Mouse (Mus musculus) adrenal gland (tissue): Measurements from ENCODE around the gene Cabcoco1.

Experiments used
- intact Hi-C: fragments of 180-260 bp; cut with DNase I; formaldehyde crosslinking; loops from one replicate; pipeline ENCODE4 v1.15.1; 2025

Gene Cabcoco1

DNA sequence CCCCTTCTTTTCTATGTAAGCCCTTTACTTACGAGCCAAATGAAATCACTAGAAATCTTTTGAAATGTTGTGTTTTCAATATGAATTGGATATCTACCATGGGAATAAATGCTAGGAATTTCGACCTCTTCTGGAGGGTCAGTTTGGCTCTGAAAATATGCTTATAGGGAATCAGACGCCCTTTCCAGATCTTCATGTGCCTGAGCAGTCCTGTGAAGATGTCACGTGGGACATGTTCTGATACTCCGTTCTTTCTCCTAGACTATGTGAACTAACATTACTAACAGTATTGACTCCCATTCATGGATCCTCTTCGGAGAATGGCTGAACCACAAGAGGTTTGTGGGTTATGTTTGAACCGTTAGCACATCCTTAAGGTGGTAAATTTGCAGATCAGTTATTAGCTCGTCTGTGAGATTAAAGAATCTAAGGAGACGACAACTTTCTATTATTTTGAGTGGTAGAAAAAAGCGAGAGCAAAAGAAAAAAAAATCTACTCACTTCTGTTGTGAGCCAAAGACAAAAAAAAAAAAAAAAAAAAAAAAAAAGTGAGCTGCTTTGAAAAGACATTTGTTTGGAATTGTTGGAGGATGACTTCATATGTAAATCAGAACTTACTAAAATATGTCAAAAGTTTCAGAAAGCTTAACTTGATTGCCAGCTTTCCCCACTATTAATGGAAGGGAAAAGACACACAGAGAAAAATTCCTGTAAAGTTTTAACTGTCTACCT, 99.6 kb downstream of the Cabcoco1 start:
- intact Hi-C loops, result no loop called here

DNA sequence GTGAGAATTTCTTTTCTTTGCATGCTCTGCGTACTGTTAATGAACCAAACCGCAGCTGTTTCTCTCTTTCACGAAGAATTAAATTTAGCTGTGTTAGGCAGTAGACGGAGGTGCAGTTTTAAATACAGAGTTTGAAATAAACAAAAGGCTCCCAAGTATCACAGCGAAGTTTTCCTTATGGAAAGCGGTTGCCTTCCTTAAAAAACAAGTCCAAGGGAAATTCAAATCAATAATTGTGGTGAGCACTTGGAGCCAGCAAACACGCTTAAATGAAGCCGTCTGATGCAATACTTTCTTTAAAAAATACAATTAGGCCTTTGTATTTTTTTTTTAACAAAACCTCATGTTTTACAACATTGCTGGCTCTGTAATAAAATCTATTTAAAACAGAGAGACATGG, 101.2 kb downstream of the Cabcoco1 start:
- intact Hi-C loops, result no loop called here

DNA sequence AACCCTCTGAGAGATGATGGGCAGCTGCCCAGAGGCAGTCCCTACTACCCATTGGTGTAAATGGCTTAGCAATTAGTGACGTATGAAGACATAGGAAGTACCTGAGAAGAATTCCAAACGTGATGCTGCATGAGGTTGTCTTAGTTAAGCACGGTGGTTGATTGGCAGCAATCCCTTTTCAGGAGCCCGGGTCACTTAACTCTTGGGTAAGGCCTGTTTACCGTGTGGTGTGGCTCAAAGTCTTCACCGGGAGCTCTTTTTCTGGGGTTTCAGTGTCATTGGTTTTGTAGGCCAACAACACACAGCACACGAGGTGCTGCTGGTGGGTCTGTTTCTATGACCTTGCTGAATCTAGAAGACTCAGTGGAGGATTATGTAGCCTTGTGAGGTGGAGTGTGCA, 105.9 kb downstream of the Cabcoco1 start:
- intact Hi-C loops, result no loop called here

DNA sequence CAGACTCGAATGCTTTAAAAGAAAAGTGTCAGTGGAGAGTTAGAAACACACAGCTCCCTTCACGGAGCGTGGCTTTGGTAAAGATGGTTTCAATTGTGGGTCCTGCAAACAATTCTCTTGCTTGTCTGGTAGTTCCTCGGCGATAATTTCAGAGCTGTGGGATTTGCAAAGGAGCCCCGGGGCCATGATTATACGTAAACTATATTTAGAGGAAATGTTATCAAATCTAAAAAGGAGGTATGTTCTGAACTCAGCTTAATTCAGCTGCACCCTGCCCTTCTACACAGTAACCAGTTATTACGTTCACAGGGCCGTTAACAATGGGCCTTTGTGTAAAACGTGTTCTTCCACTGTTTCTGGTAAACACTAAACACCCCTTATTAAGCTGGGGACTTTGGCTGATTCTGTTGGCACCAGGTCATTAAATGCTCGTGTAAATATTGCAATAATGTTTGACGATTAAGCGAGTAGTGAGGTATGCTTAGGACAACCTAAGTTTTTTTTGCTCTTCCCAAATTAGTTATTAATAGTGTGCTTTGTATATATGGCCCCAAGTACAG, 106.6 kb downstream of the Cabcoco1 start:
- intact Hi-C loops, result no loop called here

DNA sequence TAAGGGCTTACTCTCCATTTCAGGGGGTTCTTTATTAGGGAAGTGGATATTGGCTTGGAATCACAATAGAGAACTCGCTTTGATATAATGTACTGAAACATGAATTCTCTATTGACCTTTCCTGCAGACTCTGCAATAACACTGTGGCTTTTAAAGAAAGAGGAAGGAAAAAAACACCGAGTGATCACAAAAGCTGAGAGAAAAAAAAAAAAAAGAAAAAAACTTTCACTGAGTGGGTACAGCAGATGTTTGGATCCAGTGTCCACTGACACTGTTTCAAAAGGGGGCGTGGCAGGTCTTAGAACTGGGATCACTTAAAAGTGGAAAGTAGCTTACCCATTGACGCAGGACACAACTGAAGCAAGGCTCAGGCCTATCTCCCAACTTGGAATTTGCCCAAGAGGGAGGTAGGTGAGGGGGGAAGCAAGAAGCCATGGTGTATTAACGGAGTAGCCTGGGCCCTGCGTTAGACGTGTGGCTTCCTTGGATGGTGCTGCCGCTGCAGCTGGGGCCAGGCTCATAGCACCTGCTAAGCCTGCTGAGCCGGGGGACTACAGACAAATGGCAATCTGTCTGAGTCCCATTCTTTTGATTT, 107.6 kb downstream of the Cabcoco1 start:
- intact Hi-C loops, result no loop called here

DNA sequence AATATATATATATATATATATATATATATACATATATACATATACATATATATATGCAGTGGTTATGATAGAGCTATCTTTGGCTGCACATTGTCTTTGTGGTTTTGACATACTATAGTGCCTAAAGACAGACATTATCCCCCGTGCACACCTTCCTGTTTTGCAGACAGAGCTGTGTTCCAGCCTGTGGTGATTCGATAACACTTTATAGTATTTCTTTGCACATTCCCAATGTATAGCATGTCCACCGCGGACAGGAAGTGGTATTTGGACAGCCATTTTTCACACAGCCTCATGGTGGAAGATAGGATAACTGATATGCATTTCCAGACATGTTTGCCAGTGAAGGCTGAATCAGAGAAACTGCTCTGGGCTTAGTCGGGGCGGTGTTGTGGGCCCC, 110.3 kb downstream of the Cabcoco1 start:
- intact Hi-C loops, result no loop called here

DNA sequence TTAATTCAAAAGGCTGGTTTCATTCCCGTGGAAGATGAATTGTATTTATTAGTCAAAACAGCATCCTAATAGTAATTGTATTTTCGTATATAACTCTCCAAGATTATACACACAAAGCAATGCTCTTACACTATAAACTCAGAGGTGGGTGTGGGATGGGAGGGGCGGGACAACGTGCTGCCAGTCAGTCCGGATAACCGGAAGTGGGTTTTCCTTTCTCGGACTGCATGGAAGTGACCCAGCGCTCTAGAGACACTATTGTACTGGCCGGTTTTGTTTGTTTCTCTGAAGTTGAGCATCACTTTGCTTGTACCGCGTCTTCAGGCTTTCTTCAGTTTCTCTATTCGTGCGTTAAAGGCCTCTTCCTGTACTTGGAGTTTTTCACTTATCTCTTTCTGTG, 110.8 kb downstream of the Cabcoco1 start:
- intact Hi-C loops, result no loop called here

DNA sequence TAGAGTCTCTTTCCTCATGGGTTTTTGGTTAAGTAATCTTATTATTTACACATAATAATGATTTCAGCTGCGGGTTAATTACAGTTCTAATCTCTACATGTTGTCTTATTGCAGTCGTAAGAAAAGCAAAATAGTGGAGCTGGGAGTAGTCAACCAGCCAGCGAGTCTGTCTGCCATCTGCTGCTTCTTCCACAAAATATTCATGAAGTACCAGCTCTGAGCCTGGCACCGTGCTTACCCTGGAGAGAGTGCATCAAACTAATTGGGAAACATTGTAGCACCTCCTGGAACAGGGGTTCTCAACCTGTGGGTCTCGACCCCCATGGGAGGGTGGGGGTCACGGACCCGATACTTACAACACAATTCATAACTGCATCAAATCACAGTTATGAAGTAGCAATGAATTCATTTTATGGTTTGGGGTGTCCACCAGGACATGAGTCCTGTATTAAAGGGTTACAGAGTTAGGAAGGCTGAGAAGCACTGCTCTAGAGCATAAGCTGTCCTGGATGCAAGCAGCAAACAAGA, 121.2 kb downstream of the Cabcoco1 start:
- intact Hi-C loops, result no loop called here

DNA sequence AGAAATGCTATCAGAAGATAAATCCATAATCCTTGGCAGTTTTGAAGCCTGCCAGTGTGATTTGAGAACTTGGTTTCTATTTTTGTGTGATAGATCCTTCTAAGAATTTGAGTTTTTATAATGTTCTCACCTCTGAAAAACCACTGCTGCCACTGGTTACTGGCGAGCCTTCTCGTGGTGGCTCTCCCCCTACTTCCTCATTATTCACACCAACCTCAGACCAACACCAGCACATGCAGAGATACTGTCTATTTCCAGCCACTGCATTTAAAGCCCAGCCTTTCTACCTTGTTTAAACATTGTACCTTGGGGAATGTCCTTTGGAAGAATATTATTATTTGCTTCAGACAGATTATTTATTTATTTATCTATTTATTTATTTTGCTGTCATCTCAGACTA, 121.8 kb downstream of the Cabcoco1 start:
- intact Hi-C loops, result no loop called here

DNA sequence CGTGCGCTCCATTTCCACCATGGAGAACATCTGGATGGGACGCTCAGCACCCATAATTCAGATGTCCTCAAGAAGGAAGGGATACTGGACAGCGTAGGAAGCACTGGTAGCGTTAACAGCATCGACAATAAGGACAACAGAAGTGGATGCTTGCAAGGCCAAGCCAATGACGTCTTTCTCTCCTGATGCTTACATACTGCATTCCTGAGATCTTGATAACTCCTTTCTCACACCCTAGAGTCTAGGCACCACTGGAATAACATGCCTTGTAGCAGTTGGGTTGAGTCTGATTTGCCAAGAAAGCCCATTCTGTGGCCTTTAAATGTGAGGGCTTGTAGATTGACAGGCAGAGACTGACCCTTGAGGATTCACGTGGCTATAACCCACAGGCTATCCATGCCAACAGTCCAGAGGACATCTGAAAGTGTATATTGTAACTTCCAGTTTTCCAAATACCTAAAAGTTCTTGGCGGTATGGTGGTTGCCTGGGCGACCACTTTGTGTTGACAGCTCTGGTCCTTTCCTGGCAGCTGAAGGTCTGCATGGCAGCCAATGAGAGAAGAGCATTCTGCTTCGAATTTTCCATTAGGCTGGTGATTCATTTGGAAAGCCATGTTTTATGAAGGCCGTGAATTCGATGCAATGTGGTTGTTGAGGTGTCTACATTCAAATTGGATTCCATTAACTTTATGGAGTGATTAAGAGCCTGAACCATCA, 124.5 kb downstream of the Cabcoco1 start:
- intact Hi-C loops, result no loop called here

DNA sequence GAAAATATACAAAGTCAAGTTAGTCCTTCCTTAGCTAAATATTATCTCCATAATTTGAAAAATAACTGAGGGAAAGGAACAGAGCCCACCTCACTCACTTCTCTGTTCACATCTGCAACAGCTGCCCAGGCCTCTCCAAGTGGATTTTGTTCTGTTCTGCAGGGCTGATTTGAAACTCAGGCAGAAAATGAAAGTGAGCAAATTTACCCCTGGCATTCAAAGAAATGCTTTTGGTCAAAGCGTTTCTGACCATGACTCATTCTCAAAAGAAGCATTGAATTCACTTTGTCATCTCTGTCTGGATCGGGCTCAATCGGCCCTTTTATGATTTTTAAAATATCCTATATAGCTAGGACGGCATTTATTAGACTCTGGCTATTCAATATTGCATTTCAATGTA, 135.8 kb downstream of the Cabcoco1 start:
- intact Hi-C loops, result no loop called here

DNA sequence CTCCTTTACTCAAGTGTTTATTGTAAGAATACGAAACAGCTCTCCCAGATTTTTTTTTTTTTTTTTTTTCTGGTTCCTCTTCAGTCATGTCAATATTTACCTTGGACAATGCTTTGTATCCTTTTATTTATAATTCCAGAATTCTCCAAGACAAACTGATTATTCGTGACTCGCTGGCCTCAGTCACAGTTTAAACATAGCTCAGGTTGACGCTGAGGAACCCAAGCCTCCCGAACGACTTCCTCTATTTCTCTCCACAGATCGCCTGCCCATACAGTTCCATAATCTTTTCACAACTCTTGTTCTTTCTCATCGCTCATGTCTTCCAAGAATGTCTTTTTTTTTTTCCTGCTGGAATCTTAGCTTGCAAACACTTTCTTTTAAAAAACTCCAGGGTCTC, 144.9 kb downstream of the Cabcoco1 start:
- intact Hi-C loops, result no loop called here

DNA sequence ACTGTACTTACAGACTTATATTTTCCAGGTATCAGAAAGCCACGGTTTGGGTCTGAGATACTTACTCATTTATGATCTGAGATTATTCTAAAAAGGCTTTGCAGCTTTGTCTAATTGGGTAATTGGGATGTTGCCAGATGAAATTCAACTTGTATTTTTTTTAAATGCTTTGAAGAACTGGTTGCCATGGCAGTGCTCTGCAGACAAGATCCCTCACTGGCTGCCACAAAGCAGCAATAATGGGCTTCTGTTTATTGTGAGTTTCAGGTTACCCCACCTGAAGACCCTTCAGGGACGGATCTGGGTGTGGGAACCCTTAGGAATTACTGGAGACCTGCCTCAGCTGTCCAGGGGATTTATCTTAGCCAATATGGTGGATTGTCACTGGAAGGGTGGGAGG, 145.6 kb downstream of the Cabcoco1 start:
- intact Hi-C loops, result no loop called here

DNA sequence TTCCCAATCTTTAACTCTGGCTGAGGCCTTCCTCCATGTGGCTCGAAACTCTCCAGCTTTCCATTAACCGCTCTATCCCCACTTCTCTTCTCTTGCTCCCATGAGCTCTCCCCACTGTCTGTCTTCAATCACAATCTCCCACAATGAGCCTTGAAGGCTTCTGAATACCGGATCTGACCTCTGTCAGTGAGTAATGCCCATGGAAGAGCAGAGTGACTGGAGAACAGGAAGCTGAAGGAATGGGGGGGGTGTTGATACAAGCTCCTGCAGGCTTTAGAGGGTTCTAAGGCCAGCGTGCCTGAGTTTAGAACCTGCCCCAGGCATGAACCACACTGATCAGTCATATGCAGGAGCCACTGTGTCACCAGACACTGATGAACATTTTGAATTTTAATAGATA, 150.1 kb downstream of the Cabcoco1 start:
- intact Hi-C loops, result no loop called here

DNA sequence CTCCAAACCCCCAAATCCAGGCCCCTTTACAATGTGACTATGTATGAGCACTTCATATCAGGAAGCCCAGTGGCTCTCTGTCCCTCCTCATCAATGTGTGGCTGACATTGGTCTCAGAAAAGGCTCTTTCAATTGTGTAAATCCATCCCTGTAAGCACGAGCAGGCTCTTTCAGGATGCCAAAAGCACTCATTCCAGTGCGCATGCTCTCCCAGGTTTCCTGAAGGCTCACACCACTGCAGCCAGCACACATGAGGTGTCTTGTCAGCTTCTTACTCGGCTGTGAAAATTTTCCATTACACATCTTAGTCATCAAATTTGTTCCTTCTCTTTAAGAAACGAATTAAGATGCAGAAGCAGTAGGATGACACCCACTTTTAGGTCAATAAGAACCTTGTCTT, 152.9 kb downstream of the Cabcoco1 start:
- intact Hi-C loops, result no loop called here

DNA sequence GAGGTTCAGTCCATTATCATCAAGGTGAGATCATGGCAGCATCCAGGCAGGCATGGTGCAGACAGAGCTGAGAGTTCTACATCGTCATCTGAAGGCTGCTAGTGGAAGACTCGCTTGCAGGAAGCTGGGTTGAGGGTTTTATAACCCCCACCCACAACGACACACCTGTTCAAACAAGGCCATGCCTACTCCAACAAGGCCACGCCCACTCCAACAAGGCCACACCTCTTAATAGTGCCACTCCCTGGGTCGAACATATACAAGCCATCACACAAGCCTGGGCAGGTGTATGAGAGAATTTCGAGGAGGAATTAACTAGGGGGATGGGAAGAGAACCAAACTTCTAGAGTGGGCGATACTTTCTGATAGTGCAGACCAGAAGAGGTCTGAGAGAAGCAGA, 153.6 kb downstream of the Cabcoco1 start:
- intact Hi-C loops, result no loop called here
